Mouse (Mus musculus) kidney, adult 11 months (tissue): ENCODE measurements around the gene Furin.

Experiments used
- DNase-seq: peaks from one replicate; pipeline ENCODE4 v3.0.0; 2022

The Furin gene

GRCm38 (mm10) chr7:80426363-80426762 is 21.1 kb upstream of the Furin start:
- DNase-seq = no peak

GRCm38 (mm10) chr7:80424722-80425121 is 19.5 kb upstream of the Furin start:
- DNase-seq = no peak

GRCm38 (mm10) chr7:80422759-80423480 is 17.7 kb upstream of the Furin start:
- DNase-seq = no peak

GRCm38 (mm10) chr7:80421576-80421975 is 16.3 kb upstream of the Furin start:
- DNase-seq = no peak

- DNase-seq = no peak
Measured at GRCm38 (mm10) chr7:80420586-80420985, 15.3 kb upstream of the Furin start.

- DNase-seq = no peak
Measured at GRCm38 (mm10) chr7:80419278-80419677, 14.0 kb upstream of the Furin start.

- DNase-seq = no peak
Measured at GRCm38 (mm10) chr7:80418036-80418435, 12.8 kb upstream of the Furin start.

GRCm38 (mm10) chr7:80417601-80418000 is 12.4 kb upstream of the Furin start:
- DNase-seq = no peak

GRCm38 (mm10) chr7:80416969-80417368 is 11.7 kb upstream of the Furin start:
- DNase-seq = no peak

- no peak for DNase-seq
Measured at GRCm38 (mm10) chr7:80414303-80414855, 9.1 kb upstream of the Furin start.

GRCm38 (mm10) chr7:80413512-80414302 is 8.5 kb upstream of the Furin start:
- no peak for DNase-seq

GRCm38 (mm10) chr7:80412781-80413180 is 7.5 kb upstream of the Furin start:
- no peak for DNase-seq

GRCm38 (mm10) chr7:80412279-80412678 is 7.0 kb upstream of the Furin start:
- DNase-seq = no peak

- DNase-seq = no peak
Measured at GRCm38 (mm10) chr7:80410380-80410779, 5.1 kb upstream of the Furin start.

- DNase-seq = no peak
Measured at GRCm38 (mm10) chr7:80407712-80408111, 2.5 kb upstream of the Furin start.

GRCm38 (mm10) chr7:80406186-80406585 is 950 bp upstream of the Furin start:
- no peak for DNase-seq

- no peak for DNase-seq
Measured at GRCm38 (mm10) chr7:80404101-80404894, 938 bp downstream of the Furin start.

- peak; percentile 77 for DNase-seq
Measured at GRCm38 (mm10) chr7:80403551-80403950, 1.7 kb downstream of the Furin start.

GRCm38 (mm10) chr7:80402651-80403321 is 2.5 kb downstream of the Furin start:
- peak; percentile 57 for DNase-seq

GRCm38 (mm10) chr7:80401860-80402641 is 3.2 kb downstream of the Furin start:
- DNase-seq = peak; percentile 73

- no peak for DNase-seq
Measured at GRCm38 (mm10) chr7:80401041-80401859, 4.0 kb downstream of the Furin start.
